Mouse (Mus musculus) kidney, embryonic 14.5 days (tissue): ENCODE measurements around the gene Zfp961. TPM values are rescaled to one million over a fixed set of nuclear protein-coding genes. Genes with fewer than 3 reads are reported as not detected.

Source experiments
- ATAC-seq: fragments of 200-750 bp; cut with Nextera tagmentation; 2 replicates; pipeline ENCODE4 v1.8.0; 2017; ENCODE audit warnings: moderate number of reproducible peaks, mild to moderate bottlenecking, moderate TSS enrichment, moderate library complexity; ENCODE audit not compliant: low FRiP score, low TSS enrichment
- H3K27ac ChIP-seq: fragments of 300-500 bp; sonication (generic); 2 replicates; pipeline ENCODE4 v1.5.1; 2014; ENCODE audit warnings: low read depth, mild to moderate bottlenecking, low read length, moderate library complexity, mixed read lengths
- H3K27me3 ChIP-seq: fragments of 300-500 bp; sonication (generic); 2 replicates; pipeline ENCODE4 v1.6.1; 2014; ENCODE audit warnings: mild to moderate bottlenecking, low read length; ENCODE audit not compliant: control insufficient read depth, insufficient read depth
- H3K36me3 ChIP-seq: fragments of 300-500 bp; sonication (generic); 2 replicates; pipeline ENCODE4 v1.6.1; 2014; ENCODE audit warnings: low read length, mixed read lengths; ENCODE audit not compliant: control insufficient read depth, insufficient read depth
- H3K4me1 ChIP-seq: fragments of 300-500 bp; sonication (generic); 2 replicates; pipeline ENCODE4 v1.6.1; 2014; ENCODE audit warnings: low read length, mixed read lengths; ENCODE audit not compliant: control insufficient read depth, insufficient read depth
- H3K4me2 ChIP-seq: fragments of 300-500 bp; sonication (generic); replicated peaks from 2 replicates; pipeline ENCODE4 v1.6.1; 2014; ENCODE audit warnings: low read depth, mild to moderate bottlenecking, low read length
- H3K4me3 ChIP-seq: fragments of 300-500 bp; sonication (generic); 2 replicates; pipeline ENCODE4 v1.5.1; 2014; ENCODE audit warnings: mild to moderate bottlenecking, low read length
- H3K9ac ChIP-seq: fragments of 300-500 bp; sonication (generic); 2 replicates; pipeline ENCODE4 v1.6.1; 2014; ENCODE audit warnings: low read depth, mild to moderate bottlenecking, low read length, moderate library complexity
- H3K9me3 ChIP-seq: fragments of 300-500 bp; sonication (generic); 2 replicates; pipeline ENCODE4 v1.6.1; 2016; ENCODE audit warnings: low read length; ENCODE audit not compliant: control insufficient read depth
- WGBS: fragments of 180-500 bp; shearing (Covaris S2); extraction: QIAGEN DNeasy Blood & Tissue Kit; methylation state at CpG from one replicate; pipeline ENCODE4 v1.1.7; 2014; 5-methylcytosine and 5-hydroxymethylcytosine counted together
- polyA plus RNA-seq: library from polyadenylated mRNA; unstranded; fragments of >200 nt; fragmentation: Nextera tagmentation; extraction: Ambion mirVana; gene quantifications from 2 replicates; pipeline ENCODE4 v1.2.1, GENCODE M21; 2014

Gene Zfp961
- polyA plus RNA-seq, 1 experiment from 2014 or later: 32.4 TPM

GRCm38 (mm10) chr8:71968636-71969035 lies 17.8 kb downstream of the Zfp961 start:
- WGBS: 96% methylated on average over 6 of the region's 6 CpGs
- no peak overlapping the region for H3K4me2 ChIP-seq
- no peak overlapping the region for H3K9ac ChIP-seq
- no peak overlapping the region for H3K27ac ChIP-seq
- H3K9me3 ChIP-seq: peaks cover 9% of the 10 kb centered on the region; the same call in 1 of the 2 replicates
- H3K36me3 ChIP-seq: peaks cover 44% of the 10 kb centered on the region
- H3K27me3 ChIP-seq: no peaks in the 10 kb centered on the region
- H3K4me3 ChIP-seq: no peak overlapping the region
- no peaks in the 10 kb centered on the region for H3K4me1 ChIP-seq
- no peak for ATAC-seq

- Histone ChIP-seq H3K4me3 (no peak overlapping the region), H3K4me2 (no peak overlapping the region), H3K36me3 (peaks cover 26% of the 10 kb centered on the region), H3K9me3 (0 out of 2 replicates have a peak, but pooled peaks cover 2% of the 10 kb centered on the region), H3K9ac (no peak overlapping the region), H3K27ac (no peak overlapping the region), H3K4me1 (no peaks in the 10 kb centered on the region), H3K27me3 (no peaks in the 10 kb centered on the region)
- WGBS: 72% methylated on average over 1 of the region's 1 CpGs
- no peak for ATAC-seq
These were observed 21.1 kb downstream of the Zfp961 start for GRCm38 (mm10) chr8:71971945-71972344.

- Histone ChIP-seq H3K36me3 (peaks cover 6% of the 10 kb centered on the region; the same call in 1 of the 2 replicates), H3K9ac (no peak overlapping the region), H3K4me1 (no peaks in the 10 kb centered on the region), H3K9me3 (no peaks in the 10 kb centered on the region), H3K4me2 (no peak overlapping the region), H3K27ac (no peak overlapping the region), H3K4me3 (no peak overlapping the region), H3K27me3 (no peaks in the 10 kb centered on the region)
- ATAC-seq: no peak
- 86% methylated on average over 3 of the region's 3 CpGs for WGBS
These were observed 23.4 kb downstream of the Zfp961 start for GRCm38 (mm10) chr8:71974211-71974610.

GRCm38 (mm10) chr8:71981032-71981431 lies 30.2 kb downstream of the Zfp961 start:
- no peaks in the 10 kb centered on the region for H3K27me3 ChIP-seq
- H3K36me3 ChIP-seq: no peaks in the 10 kb centered on the region
- H3K9me3 ChIP-seq: no peaks in the 10 kb centered on the region
- 48% methylated on average over 2 of the region's 2 CpGs for WGBS
- ATAC-seq: no peak; the same call in 1 of the 2 replicates
- H3K4me2 ChIP-seq: no peak overlapping the region
- no peak overlapping the region for H3K27ac ChIP-seq
- H3K9ac ChIP-seq: no peak overlapping the region
- no peak overlapping the region for H3K4me3 ChIP-seq
- no peaks in the 10 kb centered on the region; the same call in 1 of the 2 replicates for H3K4me1 ChIP-seq

GRCm38 (mm10) chr8:71981456-71981855 lies 30.6 kb downstream of the Zfp961 start:
- Histone ChIP-seq H3K9ac (no peak overlapping the region), H3K27ac (no peak overlapping the region), H3K4me2 (no peak overlapping the region), H3K27me3 (no peaks in the 10 kb centered on the region), H3K9me3 (no peaks in the 10 kb centered on the region), H3K4me3 (no peak overlapping the region), H3K4me1 (no peaks in the 10 kb centered on the region; the same call in 1 of the 2 replicates), H3K36me3 (no peaks in the 10 kb centered on the region)
- WGBS: 77% methylated on average over 4 of the region's 4 CpGs
- no peak for ATAC-seq

GRCm38 (mm10) chr8:71984601-71985000 lies 33.8 kb downstream of the Zfp961 start:
- no peak overlapping the region for H3K27ac ChIP-seq
- H3K36me3 ChIP-seq: no peaks in the 10 kb centered on the region
- no peaks in the 10 kb centered on the region for H3K9me3 ChIP-seq
- ATAC-seq: no peak
- H3K9ac ChIP-seq: no peak overlapping the region
- no peak overlapping the region for H3K4me3 ChIP-seq
- no peaks in the 10 kb centered on the region for H3K27me3 ChIP-seq
- WGBS: 65% methylated on average over 4 of the region's 4 CpGs
- H3K4me2 ChIP-seq: no peak overlapping the region
- no peaks in the 10 kb centered on the region; the same call in 1 of the 2 replicates for H3K4me1 ChIP-seq

- H3K9me3 ChIP-seq: no peaks in the 10 kb centered on the region
- H3K4me3 ChIP-seq: peak overlapping the region; percentile 39
- WGBS: 17% methylated on average over 24 of the region's 24 CpGs
- peak overlapping the region; percentile 40; the same call in 1 of the 2 replicates for H3K9ac ChIP-seq
- H3K27ac ChIP-seq: no peak overlapping the region
- H3K4me1 ChIP-seq: no peaks in the 10 kb centered on the region
- no peaks in the 10 kb centered on the region for H3K36me3 ChIP-seq
- peak overlapping the region; percentile 53 for H3K4me2 ChIP-seq
- ATAC-seq: peak; percentile 73
- no peaks in the 10 kb centered on the region for H3K27me3 ChIP-seq
These were observed 37.5 kb downstream of the Zfp961 start for GRCm38 (mm10) chr8:71988110-71988866.

- H3K27me3 ChIP-seq: no peaks in the 10 kb centered on the region
- H3K4me3 ChIP-seq: peak overlapping the region; percentile 39
- H3K9me3 ChIP-seq: no peaks in the 10 kb centered on the region
- no peaks in the 10 kb centered on the region for H3K4me1 ChIP-seq
- H3K9ac ChIP-seq: peak overlapping the region; percentile 40; the same call in 1 of the 2 replicates
- H3K27ac ChIP-seq: no peak overlapping the region
- peak overlapping the region; percentile 53 for H3K4me2 ChIP-seq
- 12% methylated on average over 13 of the region's 13 CpGs for WGBS
- no peaks in the 10 kb centered on the region for H3K36me3 ChIP-seq
- peak; percentile 80 for ATAC-seq
These were observed 38.2 kb downstream of the Zfp961 start for GRCm38 (mm10) chr8:71988867-71989599.

GRCm38 (mm10) chr8:71999434-71999833 lies 48.6 kb downstream of the Zfp961 start:
- Histone ChIP-seq H3K36me3 (no peaks in the 10 kb centered on the region), H3K4me3 (no peak overlapping the region), H3K9ac (no peak overlapping the region), H3K27me3 (no peaks in the 10 kb centered on the region), H3K27ac (no peak overlapping the region), H3K9me3 (no peaks in the 10 kb centered on the region), H3K4me2 (no peak overlapping the region), H3K4me1 (no peaks in the 10 kb centered on the region)
- 89% methylated on average over 1 of the region's 1 CpGs for WGBS
- ATAC-seq: no peak
